Mouse (Mus musculus): ENCODE results near the gene Nol9. TPM values are rescaled to one million over a fixed set of nuclear protein-coding genes. Genes with fewer than 3 reads are reported as not detected.
"Not testable (repeated sequence)": the region's sequence is repeated elsewhere in the genome, so short reads cannot be mapped to it uniquely, and the experiment has no call there.

Gene Nol9
- polyA plus RNA-seq, 1 experiment from 2014 or later: 32.8 TPM

GRCm38 (mm10) chr4:152032922-152033321 lies 6.2 kb upstream of the Nol9 start:
- H3K9ac ChIP-seq (ENCODE audit: low read length): no peak overlapping the region
- H3K4me1 ChIP-seq (ENCODE audit: control insufficient read depth, insufficient read depth, low read length): peaks cover 8% of the 10 kb centered on the region
- no peak overlapping the region for H3K27ac ChIP-seq (ENCODE audit: low read depth, low read length)
- 90% methylated on average over 13 of the region's 13 CpGs for WGBS
- H3K9me3 ChIP-seq (ENCODE audit: control insufficient read depth, low read length): no peaks in the 10 kb centered on the region
- no peaks in the 10 kb centered on the region for H3K27me3 ChIP-seq (ENCODE audit: control insufficient read depth, insufficient read depth, low read length)
- ATAC-seq (ENCODE audit: insufficient read depth, low FRiP score, low TSS enrichment) (no peak), DNase-seq (ENCODE audit: low spot score) (no peak)
- no peaks in the 10 kb centered on the region for H3K36me3 ChIP-seq (ENCODE audit: control insufficient read depth, insufficient read depth, low read length)
- H3K4me2 ChIP-seq (ENCODE audit: low read depth): no peak overlapping the region
- no peak overlapping the region for H3K4me3 ChIP-seq (ENCODE audit: low read depth, low read length)

- WGBS: 87% methylated on average over 6 of the region's 6 CpGs
- not testable (repeated sequence) for H3K27ac ChIP-seq (ENCODE audit: low read depth, low read length); H3K4me2 ChIP-seq (ENCODE audit: low read depth); H3K9ac ChIP-seq (ENCODE audit: low read length); H3K36me3 ChIP-seq (ENCODE audit: control insufficient read depth, insufficient read depth, low read length); H3K4me1 ChIP-seq (ENCODE audit: control insufficient read depth, insufficient read depth, low read length); H3K9me3 ChIP-seq (ENCODE audit: control insufficient read depth, low read length); ATAC-seq (ENCODE audit: insufficient read depth, low FRiP score, low TSS enrichment); H3K4me3 ChIP-seq (ENCODE audit: low read depth, low read length); DNase-seq (ENCODE audit: low spot score); H3K27me3 ChIP-seq (ENCODE audit: control insufficient read depth, insufficient read depth, low read length)
These were observed 2.7 kb upstream of the Nol9 start for GRCm38 (mm10) chr4:152036464-152036863.

- no peaks in the 10 kb centered on the region for H3K9me3 ChIP-seq (ENCODE audit: control insufficient read depth, low read length)
- no peak within 1 kb of the TSS; the same call in 1 of the 2 replicates for H3K27ac ChIP-seq (ENCODE audit: low read depth, low read length)
- peaks cover 7% of the 10 kb centered on the region; the same call in 1 of the 2 replicates for H3K4me1 ChIP-seq (ENCODE audit: control insufficient read depth, insufficient read depth, low read length)
- H3K4me3 ChIP-seq (ENCODE audit: low read depth, low read length): peak within 1 kb of the TSS; percentile 88
- no peaks in the 10 kb centered on the region for H3K27me3 ChIP-seq (ENCODE audit: control insufficient read depth, insufficient read depth, low read length)
- ATAC-seq (ENCODE audit: insufficient read depth, low FRiP score, low TSS enrichment): no peak
- H3K36me3 ChIP-seq (ENCODE audit: control insufficient read depth, insufficient read depth, low read length): peaks cover 8% of the 10 kb centered on the region
- peak within 1 kb of the TSS; percentile 89 for H3K4me2 ChIP-seq (ENCODE audit: low read depth)
- H3K9ac ChIP-seq (ENCODE audit: low read length): peak within 1 kb of the TSS; percentile 89
- no peak for DNase-seq (ENCODE audit: low spot score)
- WGBS: 57% methylated on average over 10 of the region's 10 CpGs
These were observed 716 bp upstream of the Nol9 start, which contains the start of gene Tas1r1 for GRCm38 (mm10) chr4:152038225-152038984. Gene Tas1r1 (minus strand): TSS chr4:152038568.

- H3K4me1 ChIP-seq (ENCODE audit: control insufficient read depth, insufficient read depth, low read length): peaks cover 7% of the 10 kb centered on the region; the same call in 1 of the 2 replicates
- peak overlapping the region; percentile 89 for H3K9ac ChIP-seq (ENCODE audit: low read length)
- H3K4me2 ChIP-seq (ENCODE audit: low read depth): peak overlapping the region; percentile 89
- no peak for ATAC-seq (ENCODE audit: insufficient read depth, low FRiP score, low TSS enrichment)
- H3K27me3 ChIP-seq (ENCODE audit: control insufficient read depth, insufficient read depth, low read length): no peaks in the 10 kb centered on the region
- DNase-seq (ENCODE audit: low spot score): no peak
- 4% methylated on average over 25 of the region's 25 CpGs for WGBS
- H3K27ac ChIP-seq (ENCODE audit: low read depth, low read length): no peak overlapping the region
- peak overlapping the region; percentile 88 for H3K4me3 ChIP-seq (ENCODE audit: low read depth, low read length)
- H3K9me3 ChIP-seq (ENCODE audit: control insufficient read depth, low read length): no peaks in the 10 kb centered on the region
- peaks cover 9% of the 10 kb centered on the region for H3K36me3 ChIP-seq (ENCODE audit: control insufficient read depth, insufficient read depth, low read length)
These were observed 750 bp downstream of the Nol9 start for GRCm38 (mm10) chr4:152039831-152040310.

GRCm38 (mm10) chr4:152041924-152042641 lies 3.0 kb downstream of the Nol9 start:
- H3K4me2 ChIP-seq (ENCODE audit: low read depth): no peak overlapping the region
- DNase-seq (ENCODE audit: low spot score) (no peak), ATAC-seq (ENCODE audit: insufficient read depth, low FRiP score, low TSS enrichment) (no peak)
- no peak overlapping the region for H3K9ac ChIP-seq (ENCODE audit: low read length)
- WGBS: 95% methylated on average over 22 of the region's 22 CpGs
- no peak overlapping the region for H3K27ac ChIP-seq (ENCODE audit: low read depth, low read length)
- no peaks in the 10 kb centered on the region for H3K27me3 ChIP-seq (ENCODE audit: control insufficient read depth, insufficient read depth, low read length)
- H3K4me3 ChIP-seq (ENCODE audit: low read depth, low read length): no peak overlapping the region
- no peaks in the 10 kb centered on the region for H3K9me3 ChIP-seq (ENCODE audit: control insufficient read depth, low read length)
- peaks cover 18% of the 10 kb centered on the region for H3K36me3 ChIP-seq (ENCODE audit: control insufficient read depth, insufficient read depth, low read length)
- H3K4me1 ChIP-seq (ENCODE audit: control insufficient read depth, insufficient read depth, low read length): peaks cover 7% of the 10 kb centered on the region; the same call in 1 of the 2 replicates

- DNase-seq (ENCODE audit: low spot score): no peak
- H3K9me3 ChIP-seq (ENCODE audit: control insufficient read depth, low read length): no peaks in the 10 kb centered on the region
- ATAC-seq (ENCODE audit: insufficient read depth, low FRiP score, low TSS enrichment): no peak
- H3K4me1 ChIP-seq (ENCODE audit: control insufficient read depth, insufficient read depth, low read length): peaks cover 7% of the 10 kb centered on the region; the same call in 1 of the 2 replicates
- no peaks in the 10 kb centered on the region for H3K27me3 ChIP-seq (ENCODE audit: control insufficient read depth, insufficient read depth, low read length)
- peaks cover 23% of the 10 kb centered on the region for H3K36me3 ChIP-seq (ENCODE audit: control insufficient read depth, insufficient read depth, low read length)
- H3K4me3 ChIP-seq (ENCODE audit: low read depth, low read length): no peak overlapping the region
- no peak overlapping the region for H3K4me2 ChIP-seq (ENCODE audit: low read depth)
- H3K9ac ChIP-seq (ENCODE audit: low read length): no peak overlapping the region
- WGBS: 85% methylated on average over 3 of the region's 3 CpGs
- H3K27ac ChIP-seq (ENCODE audit: low read depth, low read length): no peak overlapping the region
These were observed 4.0 kb downstream of the Nol9 start for GRCm38 (mm10) chr4:152043171-152043570.

- H3K9ac ChIP-seq (ENCODE audit: low read length): no peak overlapping the region
- no peaks in the 10 kb centered on the region for H3K9me3 ChIP-seq (ENCODE audit: control insufficient read depth, low read length)
These were observed 5.5 kb downstream of the Nol9 start for GRCm38 (mm10) chr4:152044609-152045008.

GRCm38 (mm10) chr4:152062390-152063110 lies 23.4 kb downstream of the Nol9 start:
- Histone ChIP-seq H3K9ac (ENCODE audit: low read length) (no peak overlapping the region), H3K27ac (ENCODE audit: low read depth, low read length) (no peak overlapping the region), H3K4me2 (ENCODE audit: low read depth) (no peak overlapping the region), H3K36me3 (ENCODE audit: control insufficient read depth, insufficient read depth, low read length) (peaks cover 11% of the 10 kb centered on the region), H3K9me3 (ENCODE audit: control insufficient read depth, low read length) (no peaks in the 10 kb centered on the region), H3K4me1 (ENCODE audit: control insufficient read depth, insufficient read depth, low read length) (no peaks in the 10 kb centered on the region), H3K4me3 (ENCODE audit: low read depth, low read length) (no peak overlapping the region), H3K27me3 (ENCODE audit: control insufficient read depth, insufficient read depth, low read length) (no peaks in the 10 kb centered on the region)
- WGBS: 79% methylated on average over 9 of the region's 9 CpGs
- DNase-seq (ENCODE audit: low spot score) (no peak), ATAC-seq (ENCODE audit: insufficient read depth, low FRiP score, low TSS enrichment) (no peak)

More at GRCm38 (mm10) chr4:152044609-152045008, 5.5 kb downstream of the Nol9 start:
- Histone ChIP-seq H3K27ac (ENCODE audit: low read depth, low read length) (no peak overlapping the region), H3K4me2 (ENCODE audit: low read depth) (no peak overlapping the region), H3K27me3 (ENCODE audit: control insufficient read depth, insufficient read depth, low read length) (no peaks in the 10 kb centered on the region), H3K4me3 (ENCODE audit: low read depth, low read length) (no peak overlapping the region), H3K4me1 (ENCODE audit: control insufficient read depth, insufficient read depth, low read length) (peaks cover 7% of the 10 kb centered on the region; the same call in 1 of the 2 replicates), H3K36me3 (ENCODE audit: control insufficient read depth, insufficient read depth, low read length) (peaks cover 25% of the 10 kb centered on the region)
- DNase-seq (ENCODE audit: low spot score) (no peak), ATAC-seq (ENCODE audit: insufficient read depth, low FRiP score, low TSS enrichment) (no peak)
- WGBS: 83% methylated on average over 6 of the region's 6 CpGs

Data from neural tube, embryonic 11.5 days (tissue).